Mouse (Mus musculus) kidney, adult 2 months (tissue): ENCODE data around the gene Zfp879. TPM values are rescaled to one million over a fixed set of nuclear protein-coding genes. Genes with fewer than 3 reads are reported as not detected.

ENCODE experiments used
- DNase-seq: peaks from one replicate; pipeline ENCODE4 v3.0.0; 2021
- H3K27ac ChIP-seq: fragments of 200-500 bp; 2 replicates; pipeline ENCODE4 v1.5.1; 2012; ENCODE audit warnings: low read depth, low read length, control low read depth, inconsistent platforms; ENCODE audit not compliant: insufficient read depth
- H3K27me3 ChIP-seq: fragments of 200-500 bp; replicated peaks from 2 replicates; pipeline ENCODE4 v1.6.1; 2012; ENCODE audit warnings: mild to moderate bottlenecking, moderate library complexity, low read length, inconsistent platforms; ENCODE audit not compliant: control insufficient read depth, insufficient read depth
- H3K36me3 ChIP-seq: fragments of 200-500 bp; 2 replicates; pipeline ENCODE4 v1.6.1; 2012; ENCODE audit warnings: mild to moderate bottlenecking, moderate library complexity, low read length, inconsistent platforms; ENCODE audit not compliant: control insufficient read depth, insufficient read depth
- H3K4me1 ChIP-seq: fragments of 200-500 bp; 2 replicates; pipeline ENCODE4 v1.6.1; 2011; ENCODE audit warnings: low read length; ENCODE audit not compliant: control insufficient read depth, insufficient read depth
- H3K4me3 ChIP-seq: fragments of 200-500 bp; 2 replicates; pipeline ENCODE4 v1.5.1; 2011; ENCODE audit warnings: mild to moderate bottlenecking, low read depth, low read length, control low read depth; ENCODE audit not compliant: insufficient read depth
- CTCF ChIP-seq: fragments of 200-500 bp; conservative IDR thresholded peaks from 2 replicates; pipeline ENCODE4 v1.5.1; 2011; ENCODE audit warnings: low read depth, mild to moderate bottlenecking, control low read depth, low read length, moderate library complexity, mixed read lengths; ENCODE audit not compliant: insufficient read depth, insufficient read length
- POLR2A ChIP-seq: fragments of 200-500 bp; IDR thresholded peaks from one replicate; pipeline ENCODE4 v1.6.1; 2011; ENCODE audit warnings: low read depth, low read length, control low read depth
- WGBS: fragments of 180-500 bp; shearing (Covaris S2); methylation state at CpG from one replicate; pipeline ENCODE4 v1.1.7; 2018; 5-methylcytosine and 5-hydroxymethylcytosine counted together
- polyA plus RNA-seq: library from polyadenylated mRNA; depleted of rRNA; stranded (reverse); fragments of >200 nt; gene quantifications from 2 replicates; pipeline ENCODE4 v1.2.3, GENCODE M21; 2012; rRNA removed

Gene Zfp879
- polyA plus RNA-seq, 1 experiment: 0.58 TPM

DNA sequence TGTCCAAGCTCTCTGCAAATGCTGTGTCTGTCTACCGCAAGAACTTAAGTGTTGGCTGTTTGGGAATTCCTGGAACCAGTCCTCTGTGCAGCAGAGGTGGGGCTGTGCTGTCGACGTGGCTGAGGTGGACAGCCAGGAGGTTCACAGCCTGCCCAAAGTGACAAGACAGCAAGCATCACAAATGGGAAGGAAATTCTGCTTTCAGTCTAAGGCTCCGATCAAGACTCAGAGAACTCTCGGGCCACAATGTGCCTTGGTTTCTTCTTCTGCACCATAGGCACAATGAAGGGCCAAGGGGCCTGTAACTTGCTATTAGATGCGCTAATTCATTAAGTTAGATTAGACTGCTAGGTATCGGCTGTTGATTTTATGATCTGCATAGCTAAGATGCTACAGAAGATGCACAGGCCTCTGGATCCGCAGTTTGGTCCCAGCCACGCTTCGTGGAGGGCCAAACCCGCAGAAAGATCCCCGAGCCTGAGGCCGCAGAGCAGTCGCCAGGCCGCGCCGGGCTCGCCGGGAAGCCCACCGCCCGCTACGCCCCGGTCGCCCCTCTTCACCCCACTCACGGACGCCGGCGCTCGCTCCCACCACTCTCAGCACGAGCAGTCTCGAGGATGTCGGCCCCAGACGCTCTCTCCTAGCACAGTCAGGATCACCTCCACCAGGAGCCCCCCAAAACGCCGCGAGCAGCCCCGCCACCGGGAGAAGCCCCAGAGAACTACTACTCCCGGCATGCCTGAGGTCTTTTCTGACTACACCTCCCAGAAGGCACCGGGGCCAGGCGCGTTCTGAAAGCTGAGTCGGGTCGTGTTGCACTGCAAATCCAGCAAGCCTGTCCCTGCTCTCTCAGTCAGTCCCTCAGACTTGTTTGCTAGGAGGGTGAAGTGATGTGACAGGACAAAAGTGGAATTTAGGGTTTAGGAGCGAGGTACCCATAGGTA is 14.1 kb downstream of the Zfp879 start, which contains the start of gene Zfp354c:
TSS of gene Zfp354c (minus strand) at position 715 of the 944 bp plus-strand sequence.
- peak within 1 kb of the TSS; percentile 86 for H3K4me3 ChIP-seq
- DNase-seq: peak; percentile 90
- no peaks in the 10 kb centered on the region for H3K27me3 ChIP-seq
- WGBS: 2% methylated on average over 45 of the region's 45 CpGs
- H3K36me3 ChIP-seq: no peaks in the 10 kb centered on the region
- no peak for TF ChIP-seq CTCF
- no peak for TF ChIP-seq POLR2A
- no peaks in the 10 kb centered on the region; the same call in 1 of the 2 replicates for H3K4me1 ChIP-seq
- H3K27ac ChIP-seq: peak within 1 kb of the TSS; percentile 13; the same call in 1 of the 2 replicates

DNA sequence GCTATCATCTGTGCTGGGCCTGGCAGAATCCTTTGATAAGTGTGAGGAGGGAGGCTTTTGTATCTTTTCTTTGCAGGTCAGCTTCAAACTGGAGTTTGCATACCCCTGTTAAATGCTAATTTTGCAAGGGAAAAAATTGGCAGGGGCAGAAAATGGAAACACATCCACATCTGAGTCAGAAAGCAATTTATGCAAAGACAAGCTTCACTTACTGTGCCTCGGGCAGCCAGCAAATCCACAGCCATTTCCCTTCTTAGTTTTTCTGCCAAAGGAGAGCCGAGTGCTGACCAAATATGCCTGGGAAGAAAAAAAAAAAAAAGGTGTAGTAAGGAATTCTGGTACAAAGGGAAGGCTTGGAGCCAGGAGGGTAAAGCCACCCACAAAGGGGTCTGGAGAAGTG is 15.1 kb downstream of the Zfp879 start:
- Histone ChIP-seq H3K36me3 (no peaks in the 10 kb centered on the region), H3K27ac (no peak overlapping the region), H3K4me3 (no peak overlapping the region), H3K27me3 (no peaks in the 10 kb centered on the region), H3K4me1 (no peaks in the 10 kb centered on the region; the same call in 1 of the 2 replicates)
- no peak for TF ChIP-seq CTCF
- TF ChIP-seq POLR2A: no peak
- 55% methylated on average over 2 of the region's 2 CpGs for WGBS
- peak; percentile 32 for DNase-seq

DNA sequence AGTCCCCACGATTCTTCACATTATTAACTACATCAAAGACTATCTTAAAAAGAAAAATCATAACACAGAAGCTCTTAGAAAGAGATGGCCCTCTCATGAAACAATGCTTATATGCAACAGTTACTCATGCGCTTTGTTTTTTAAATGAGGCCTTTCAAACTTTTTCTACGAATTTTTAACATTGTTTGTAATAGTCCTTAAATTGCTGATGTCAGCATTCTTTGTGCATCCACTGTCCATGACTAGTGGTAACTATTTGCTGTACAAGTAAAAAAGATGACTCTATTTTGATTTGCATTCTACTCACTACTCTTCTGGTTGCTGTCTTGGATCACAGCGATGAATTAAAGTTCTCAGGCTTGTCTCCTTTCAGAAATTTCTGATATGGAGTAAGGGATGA is 27.1 kb downstream of the Zfp879 start:
- H3K4me3 ChIP-seq: no peak overlapping the region
- no peak for TF ChIP-seq CTCF
- no peak for TF ChIP-seq POLR2A
- H3K27me3 ChIP-seq: no peaks in the 10 kb centered on the region
- over 99% methylated on average over 4 of the region's 4 CpGs for WGBS
- no peaks in the 10 kb centered on the region for H3K4me1 ChIP-seq
- peaks cover 17% of the 10 kb centered on the region for H3K36me3 ChIP-seq
- no peak overlapping the region for H3K27ac ChIP-seq
- DNase-seq: no peak

DNA sequence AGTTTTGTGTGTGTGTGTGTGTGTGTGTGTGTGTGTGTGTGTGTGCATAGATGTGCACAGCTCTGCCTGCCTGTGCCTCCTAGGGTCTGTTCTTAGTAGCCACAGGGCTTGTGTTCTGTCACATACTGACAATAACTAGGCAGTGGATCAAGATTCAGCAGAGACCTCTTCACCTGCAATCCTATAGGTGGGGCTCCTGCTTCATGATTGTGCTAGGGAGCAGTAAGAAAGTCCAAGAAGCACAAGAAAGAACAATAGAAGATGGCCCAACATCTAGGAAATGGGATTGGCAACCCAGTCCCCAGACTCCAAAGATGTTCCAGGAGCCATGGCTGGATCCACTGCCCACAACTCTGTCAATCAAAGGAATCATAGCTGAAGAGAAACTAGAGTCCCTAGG is 42.5 kb downstream of the Zfp879 start:
- Histone ChIP-seq H3K36me3 (no peaks in the 10 kb centered on the region), H3K27me3 (no peaks in the 10 kb centered on the region), H3K27ac (no peak overlapping the region), H3K4me3 (no peak overlapping the region), H3K4me1 (no peaks in the 10 kb centered on the region)
- TF ChIP-seq POLR2A (no peak), CTCF (no peak)
- no peak for DNase-seq

DNA sequence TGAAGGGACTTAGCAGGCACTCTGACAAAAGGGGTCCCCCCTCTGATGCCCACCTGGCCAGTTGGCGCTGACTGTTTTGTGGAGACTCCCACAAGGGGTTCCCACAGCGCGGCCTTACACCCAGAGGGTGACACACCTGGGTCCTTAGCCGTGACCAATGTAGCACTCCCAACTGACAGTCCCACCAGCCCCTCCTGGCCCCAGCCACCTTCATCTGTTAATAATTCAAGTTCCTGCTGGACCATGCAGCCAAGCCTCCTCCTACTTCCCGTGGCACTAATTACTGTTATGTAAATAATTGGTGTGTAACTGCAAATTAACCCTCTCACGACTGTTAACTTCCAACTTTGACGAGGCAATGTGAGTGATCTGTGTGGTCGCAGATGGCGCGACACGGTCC is 43.7 kb downstream of the Zfp879 start:
- 38% methylated on average over 11 of the region's 11 CpGs for WGBS
- no peaks in the 10 kb centered on the region for H3K4me1 ChIP-seq
- no peaks in the 10 kb centered on the region for H3K36me3 ChIP-seq
- no peaks in the 10 kb centered on the region for H3K27me3 ChIP-seq
- no peak for DNase-seq
- TF ChIP-seq CTCF: no peak
- TF ChIP-seq POLR2A: no peak
- H3K27ac ChIP-seq: no peak overlapping the region
- H3K4me3 ChIP-seq: no peak overlapping the region

Other genes with a start within 250 kb of the Zfp879 start
- gene Adamts2, start 239.5 kb downstream of the Zfp879 start, polyA plus RNA-seq: 4.5 and 7.0 TPM in 2 replicates
- 1.2 and 1.4 TPM in 2 replicates for gene Zfp354c, start 13.8 kb downstream of the Zfp879 start, polyA plus RNA-seq
- 0.03 TPM in 1 of 2 replicates, not detected in the other for gene Grm6, start 9.1 kb upstream of the Zfp879 start, polyA plus RNA-seq
- 0.92 and 0.99 TPM in 2 replicates for gene Zfp454, start 46.1 kb upstream of the Zfp879 start, polyA plus RNA-seq
- 2.6 and 2.7 TPM in 2 replicates for gene Zfp2, start 74.6 kb upstream of the Zfp879 start, polyA plus RNA-seq
- 0.49 and 0.75 TPM in 2 replicates for gene Zfp354b, start 90.1 kb upstream of the Zfp879 start, polyA plus RNA-seq
- not detected in 2 replicates for gene 4933414I15Rik, start 102.2 kb upstream of the Zfp879 start, polyA plus RNA-seq
- gene Prop1, start 112.2 kb upstream of the Zfp879 start, polyA plus RNA-seq: not detected in 2 replicates
- not detected in 2 replicates for gene Olfr1378, start 125.0 kb upstream of the Zfp879 start, polyA plus RNA-seq
- not detected in 2 replicates for gene Olfr1377, start 140.4 kb upstream of the Zfp879 start, polyA plus RNA-seq
- not detected in 2 replicates for gene Olfr51, start 162.0 kb upstream of the Zfp879 start, polyA plus RNA-seq
- gene Olfr54, start 172.7 kb upstream of the Zfp879 start, polyA plus RNA-seq: not detected in 2 replicates
- gene Olfr1375, start 206.6 kb upstream of the Zfp879 start, polyA plus RNA-seq: not detected in 2 replicates
- 2.2 and 5.2 TPM in 2 replicates for gene Zfp354a, start 217.7 kb upstream of the Zfp879 start, polyA plus RNA-seq